Mouse (Mus musculus) gastrocnemius, postnatal 36 days (tissue): Measurements from ENCODE around the gene Rangrf. TPM values are rescaled to one million over a fixed set of nuclear protein-coding genes. Genes with fewer than 3 reads are reported as not detected.
"Not testable (repeated sequence)": the region's sequence is repeated elsewhere in the genome, so short reads cannot be mapped to it uniquely, and the experiment has no call there.

Source experiments
- DNase-seq, 2 experiments: peaks; one replicate each; pipeline ENCODE4 v3.0.0; 2022
- intact Hi-C: fragments of 180-260 bp; cut with DNase I; formaldehyde crosslinking; loops from one replicate; pipeline ENCODE4 v1.15.1; 2025
- microRNA-seq, 2 experiments: library from miRNA; unstranded; fragments of <30 nt; microRNA quantifications; one replicate each; pipeline ENCODE4 v1.2.0; 2021
- total RNA-seq, 2 experiments: library from RNA; stranded (reverse); gene quantifications; 2 replicates each; pipeline ENCODE4 v1.2.3; 2021

Rangrf gene
- total RNA-seq, 2 experiments from 2014 or later: 58.7 to 65.4 TPM

GRCm38 (mm10) chr11:68954408-68954807, 20.6 kb downstream of the Rangrf start:
- no peak for DNase-seq
- intact Hi-C loops: loop anchor here (5.0 kb wide), 1 partner anchor 47 kb away; no protein-coding TSS in a partner anchor

GRCm38 (mm10) chr11:68953903-68954302, 21.1 kb downstream of the Rangrf start:
- DNase-seq: no peak

DNA sequence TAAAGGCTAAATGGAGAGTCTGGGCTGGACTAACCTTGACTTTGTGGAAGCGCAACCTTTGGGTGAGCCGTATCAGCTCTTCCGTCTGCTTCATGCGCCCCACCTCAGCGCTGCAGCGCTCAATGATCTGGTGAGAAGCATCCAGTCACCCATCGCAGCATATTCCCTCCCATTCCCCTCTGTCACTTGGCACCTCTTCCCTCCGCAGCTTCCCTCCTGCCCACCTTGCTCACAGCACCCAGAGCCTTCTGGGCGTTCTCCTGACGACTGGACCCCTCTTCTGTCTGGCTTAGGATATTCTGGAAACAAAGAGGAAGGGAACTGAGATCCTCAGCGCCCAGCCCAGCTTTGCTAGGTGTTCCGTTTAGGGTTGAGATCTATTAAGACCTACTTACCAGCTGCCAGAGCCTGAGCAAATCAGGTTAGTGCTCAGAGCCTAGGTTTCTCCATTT, 27.4 kb downstream of the Rangrf start:
- DNase-seq: no peak
- intact Hi-C loops: no loop called here

More at GRCm38 (mm10) chr11:68953903-68954302, 21.1 kb downstream of the Rangrf start:
- intact Hi-C loops: loop anchor here (5.0 kb wide), 1 partner anchor 47 kb away; no protein-coding TSS in a partner anchor

DNA sequence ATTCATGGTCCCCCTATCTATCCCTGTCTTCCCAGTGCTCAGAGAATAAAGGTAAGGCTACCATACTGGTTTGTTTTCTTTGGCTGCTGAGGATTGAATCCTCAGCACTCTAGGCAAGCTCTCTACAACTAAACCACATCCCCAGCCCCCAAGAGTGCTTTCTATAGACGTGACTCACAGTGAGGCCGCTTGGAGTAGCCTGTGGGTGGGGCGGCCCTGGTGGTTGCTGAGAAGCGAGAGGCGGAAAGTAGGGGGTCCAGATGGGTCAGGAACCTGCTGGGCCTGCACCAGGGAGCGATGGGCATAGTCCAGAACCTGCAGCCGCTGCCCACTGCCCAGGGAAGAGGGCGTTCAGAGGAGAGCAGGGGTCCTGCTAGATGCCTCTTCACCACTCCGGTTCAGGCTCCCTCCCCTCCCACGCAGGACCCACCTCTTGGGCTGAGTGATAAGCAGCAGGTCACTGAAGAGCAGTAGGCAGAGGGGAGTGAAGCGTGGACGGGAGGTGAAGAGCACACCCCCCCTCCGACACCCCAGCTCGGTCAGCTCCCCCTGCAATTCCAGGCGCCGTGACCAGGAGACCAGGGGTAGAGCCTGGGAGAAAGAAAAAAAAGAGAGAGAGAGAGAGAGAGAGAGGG, 28.1 kb downstream of the Rangrf start:
- intact Hi-C loops: no loop called here
- no peak for DNase-seq

DNA sequence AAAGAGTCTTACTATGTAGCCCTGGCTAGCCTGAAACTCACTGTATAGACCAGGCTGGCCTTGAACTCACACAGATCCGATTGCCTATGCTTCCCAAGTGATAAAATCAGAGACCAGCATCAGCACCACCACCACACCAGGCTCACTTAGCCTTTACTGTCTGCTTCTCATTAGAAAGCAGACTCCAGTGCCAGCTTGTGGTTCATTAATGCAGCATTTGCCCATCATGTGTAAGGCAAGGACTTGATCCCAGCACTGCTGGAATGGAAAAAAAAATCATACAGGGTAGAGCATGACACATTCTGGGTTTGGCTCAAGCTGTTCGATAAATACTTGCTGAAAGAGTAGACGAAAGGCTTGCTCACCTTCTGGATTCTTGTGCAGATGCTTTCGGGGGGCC, 29.0 kb downstream of the Rangrf start:
- DNase-seq: no peak
- intact Hi-C loops: no loop called here

DNA sequence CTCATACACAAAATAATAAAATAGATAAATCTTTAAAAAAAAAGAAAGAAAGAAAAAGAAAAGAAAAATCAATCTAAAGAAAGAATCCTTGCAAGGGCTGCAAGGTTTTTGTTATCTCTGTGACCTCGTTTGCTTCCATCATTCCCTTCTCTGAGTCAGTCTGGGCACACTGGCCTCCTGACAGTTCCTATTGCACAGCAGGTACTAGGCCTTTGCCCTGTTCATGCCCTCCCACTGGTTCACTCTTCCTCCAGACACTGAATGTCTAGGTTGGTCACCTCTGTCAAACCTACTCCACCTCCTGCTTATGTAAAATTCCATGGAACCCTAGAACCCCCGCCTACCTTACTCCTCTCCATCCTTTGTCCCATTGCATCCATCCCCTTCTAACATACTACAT, 29.7 kb downstream of the Rangrf start:
- intact Hi-C loops: no loop called here
- DNase-seq: no peak

DNA sequence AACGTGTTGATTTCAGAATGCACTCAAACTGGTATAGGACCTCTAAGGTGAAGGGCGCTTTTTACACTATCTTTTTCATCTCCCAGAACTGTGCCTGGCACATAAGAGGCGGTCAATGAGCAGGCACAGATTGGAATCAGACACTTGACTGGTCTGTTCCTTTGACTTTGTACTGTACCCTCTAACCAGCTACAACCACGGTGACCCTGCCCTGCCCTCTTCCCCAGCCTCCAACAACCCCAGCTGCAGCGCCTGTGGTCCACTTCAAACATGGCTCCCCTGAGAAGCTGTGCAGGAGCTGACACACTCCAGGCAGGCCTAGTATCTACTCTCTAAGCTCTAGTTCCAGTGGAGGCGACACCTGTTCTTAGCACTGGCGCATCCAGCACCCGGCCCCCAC, 32.3 kb downstream of the Rangrf start:
- no peak for DNase-seq
- intact Hi-C loops: no loop called here

DNA sequence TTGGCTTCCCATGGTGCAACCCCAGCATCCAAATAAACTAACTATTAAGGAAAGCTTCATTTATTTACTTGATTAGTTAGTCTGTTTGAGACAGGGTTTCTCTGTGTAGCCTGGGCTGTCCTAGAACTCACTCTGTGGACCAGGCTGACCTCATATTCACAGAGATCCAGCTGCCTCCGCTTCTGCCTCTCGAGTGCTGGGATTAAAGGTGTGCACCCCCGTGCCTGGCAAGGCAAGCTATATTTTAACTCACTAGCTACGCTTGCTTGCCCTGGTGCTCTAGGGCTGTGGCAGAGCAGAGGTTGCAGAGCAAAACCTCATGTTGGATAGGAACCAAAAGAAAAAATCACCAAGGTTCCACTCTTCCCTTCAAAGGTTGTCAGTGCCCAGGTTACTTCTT, 34.5 kb downstream of the Rangrf start:
- intact Hi-C loops: no loop called here
- no peak for DNase-seq

- intact Hi-C loops: no loop called here
- peak; percentile 73 to 79 for DNase-seq
Measured at GRCm38 (mm10) chr11:68939451-68940304, 35.3 kb downstream of the Rangrf start.

GRCm38 (mm10) chr11:68936951-68937350, 38.0 kb downstream of the Rangrf start:
- DNase-seq, intact Hi-C loops: not testable (repeated sequence)

DNA sequence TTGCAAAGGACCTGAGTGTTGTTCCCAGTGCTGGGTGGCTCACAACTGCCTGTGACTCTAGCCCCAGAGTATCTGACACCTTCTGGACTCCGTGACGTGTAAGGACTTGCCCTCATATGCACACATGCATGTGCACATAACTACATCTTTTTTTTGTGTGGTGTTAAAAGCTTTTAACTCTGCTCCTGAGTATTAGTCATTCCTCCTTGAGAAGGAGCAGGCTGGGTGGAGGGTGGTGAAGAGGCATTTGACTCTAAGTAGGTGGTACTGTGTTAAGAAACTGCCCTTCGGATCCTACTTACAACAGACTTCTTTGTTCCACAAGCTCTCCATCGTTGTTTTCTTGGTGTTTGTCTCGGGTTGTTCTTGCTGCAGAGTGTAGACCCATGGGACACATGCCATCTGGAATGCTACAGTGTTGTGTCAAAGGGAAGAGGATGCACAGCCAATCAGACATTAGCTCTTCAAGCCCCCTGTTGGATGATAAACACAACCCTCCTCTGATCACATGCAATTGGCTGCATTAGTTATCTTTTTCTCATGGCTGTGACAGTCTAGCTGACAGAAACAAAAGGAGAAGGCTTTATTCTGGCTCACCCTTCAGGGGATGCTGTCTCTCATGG, 41.0 kb downstream of the Rangrf start:
- no peak for DNase-seq
- intact Hi-C loops: no loop called here

DNA sequence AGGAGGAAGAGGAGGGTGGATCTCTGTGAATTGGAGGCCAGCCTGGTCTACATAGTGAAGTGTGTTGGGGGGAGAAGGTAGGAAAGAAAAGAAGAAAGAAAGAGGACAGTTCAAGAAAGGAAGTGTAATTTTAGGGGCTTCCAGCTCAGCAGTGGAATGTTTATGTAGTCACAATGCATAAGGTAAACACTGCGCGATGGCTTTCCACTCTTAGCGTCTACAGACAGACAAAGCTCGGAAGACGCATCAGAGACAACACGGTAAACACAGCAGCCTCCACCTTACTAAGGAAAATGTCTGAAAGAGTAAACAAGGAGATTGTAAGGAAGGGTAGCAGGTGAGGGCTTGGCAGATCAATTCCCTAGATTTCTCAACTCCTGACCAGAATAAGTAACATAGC, 45.0 kb downstream of the Rangrf start:
- no peak for DNase-seq
- intact Hi-C loops: no loop called here

GRCm38 (mm10) chr11:68926981-68927380, 48.0 kb downstream of the Rangrf start, which contains the start of gene Odf4:
Odf4 (minus strand) TSS chr11:68927081.
- DNase-seq: no peak
- intact Hi-C loops: no loop called here

DNA sequence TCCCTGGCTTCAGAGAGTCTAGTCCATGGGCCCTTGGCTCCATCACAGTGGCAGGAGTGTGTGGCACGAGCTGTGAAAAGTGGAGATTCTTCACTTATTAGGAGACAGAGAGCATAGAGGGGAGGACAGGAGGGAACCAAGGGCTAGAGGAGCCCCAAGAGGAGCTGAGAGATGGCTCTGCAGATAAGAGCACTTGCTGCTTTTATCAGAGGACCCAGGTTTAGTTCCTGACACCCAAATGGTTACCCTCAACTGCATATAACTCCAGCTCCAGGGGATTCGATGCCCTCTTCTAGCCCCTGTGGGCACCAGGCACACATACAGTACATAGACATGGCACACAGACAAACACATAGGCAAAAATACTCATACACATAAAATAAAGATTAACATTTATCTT, 50.2 kb downstream of the Rangrf start:
- intact Hi-C loops: no loop called here
- DNase-seq: no peak

DNA sequence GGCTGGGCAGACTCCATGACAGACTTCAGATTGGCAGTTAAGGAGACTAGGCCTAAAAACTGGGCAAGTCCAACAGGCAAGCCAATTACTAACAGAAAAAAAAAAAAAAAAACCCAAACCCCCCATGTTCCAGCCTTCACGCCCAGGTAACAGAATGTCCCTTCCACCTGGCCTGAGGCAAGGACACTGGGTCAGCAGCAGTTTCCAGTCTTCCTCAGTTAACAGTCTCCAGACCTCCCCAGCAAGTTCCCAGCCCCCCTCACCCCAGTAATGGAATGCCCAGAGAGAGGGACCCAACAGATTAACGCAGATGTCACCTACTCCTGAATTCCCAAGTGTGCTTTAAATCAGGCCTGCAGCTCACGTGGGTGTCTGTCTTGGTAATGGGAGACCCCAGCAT, 51.8 kb downstream of the Rangrf start:
- intact Hi-C loops: no loop called here
- DNase-seq: no peak

Small RNA genes lying within 50 kb of the gene (microRNA-seq; reads per million reads assigned to microRNA genes)
- gene Mir3062: 0 to 0.36 reads per million in 2 experiments

Other genes with a start within 250 kb of the Rangrf start
- 10 to 100 TPM; 70.0 to 81.9 TPM for gene Ndel1, start 103.3 kb downstream of the Rangrf start, total RNA-seq
- gene Rnf222, start 86.6 kb downstream of the Rangrf start, total RNA-seq: not detected
- 100 to 1,000 TPM; 536 to 627 TPM for gene Rpl26, start 73.6 kb downstream of the Rangrf start, total RNA-seq
- gene Odf4, start 48.1 kb downstream of the Rangrf start, total RNA-seq: not detected
- gene Arhgef15, start 17.7 kb downstream of the Rangrf start, total RNA-seq: 1 to 10 TPM; 6.9 to 7.8 TPM
- gene Slc25a35, start 7.1 kb downstream of the Rangrf start, total RNA-seq: 1 to 10 TPM; 3.4 to 3.5 TPM
- gene Pfas, start 33.3 kb upstream of the Rangrf start, total RNA-seq: 1 to 10 TPM; 5.1 to 6.6 TPM
- gene Ctc1, start 40.7 kb upstream of the Rangrf start, total RNA-seq: 10 to 100 TPM in 1 of 2 experiments, 1 to 10 TPM in 1; 9.6 to 10.9 TPM
- gene Aurkb, start 70.5 kb upstream of the Rangrf start, total RNA-seq: 1 to 10 TPM in 1 of 2 experiments, under 1 TPM in 1; 0.51 to 1.1 TPM
- gene Borcs6, start 84.5 kb upstream of the Rangrf start, total RNA-seq: 10 to 100 TPM; 17.4 to 18.8 TPM
- gene Tmem107, start 95.6 kb upstream of the Rangrf start, total RNA-seq: 1 to 10 TPM; 3.4 TPM
- gene Vamp2, start 113.3 kb upstream of the Rangrf start, total RNA-seq: 10 to 100 TPM; 26.7 to 38.1 TPM
- gene Per1, start 120.0 kb upstream of the Rangrf start, total RNA-seq: 10 to 100 TPM; 60.9 to 89.0 TPM
- not detected for gene Hes7, start 145.2 kb upstream of the Rangrf start, total RNA-seq
- not detected for gene 9130213A22Rik, start 147.4 kb upstream of the Rangrf start, total RNA-seq
- not detected for gene Aloxe3, start 150.7 kb upstream of the Rangrf start, total RNA-seq
- gene Alox12b, start 181.8 kb upstream of the Rangrf start, total RNA-seq: not detected
- gene Alox8, start 222.7 kb upstream of the Rangrf start, total RNA-seq: not detected